Mouse (Mus musculus) spleen, adult 12 weeks (tissue): Measurements from ENCODE around the gene Cwf19l1.
A peak's percentile ranks its signal among the peaks of the same experiment; 100 is the strongest.
"Not testable (repeated sequence)": the region's sequence is repeated elsewhere in the genome, so short reads cannot be mapped to it uniquely, and the experiment has no call there.

ENCODE experiments used
- DNase-seq: peaks from one replicate; pipeline ENCODE4 v3.0.0; 2022; ENCODE audit warnings: low spot score

The Cwf19l1 gene

DNA sequence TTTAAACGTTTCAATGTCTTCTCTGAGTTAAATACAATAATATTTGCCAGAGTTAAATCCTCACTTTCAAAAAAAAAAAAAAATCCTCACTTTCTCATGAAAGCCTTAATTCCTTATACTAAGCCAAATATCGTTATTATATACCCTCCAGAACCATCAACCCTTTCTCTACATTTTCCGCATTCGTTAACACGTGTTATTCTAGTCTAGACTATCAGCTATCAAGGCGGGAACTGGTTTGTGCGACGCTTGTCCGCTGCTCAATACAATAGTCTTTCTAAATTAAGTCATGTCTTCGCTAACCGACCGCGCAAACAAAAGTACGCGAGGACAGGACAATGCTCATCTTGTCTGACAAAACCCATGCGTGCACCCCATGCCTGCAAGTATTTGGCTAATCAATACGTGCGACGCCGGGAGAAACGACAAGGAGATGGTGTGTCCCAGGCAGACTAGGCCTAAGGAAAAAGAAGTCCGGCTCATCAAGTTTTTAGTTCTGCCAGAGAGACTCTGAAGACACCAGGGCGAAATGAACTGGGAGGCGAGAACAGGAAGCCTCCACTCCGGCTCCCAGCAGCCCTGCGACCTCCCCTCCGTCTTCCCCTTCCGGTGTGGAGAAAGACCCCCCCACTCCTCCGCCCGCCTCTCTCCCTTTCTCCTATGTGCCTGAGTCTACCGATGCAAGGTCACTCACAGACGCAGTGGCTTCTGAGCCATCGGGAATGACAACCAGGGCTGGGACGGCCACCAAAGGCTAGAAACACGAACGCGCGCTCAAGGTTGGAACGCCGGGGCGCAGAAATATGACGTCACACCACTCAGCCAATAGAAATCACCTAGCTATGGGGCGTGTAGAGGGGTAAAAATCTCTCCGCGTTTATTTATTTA lies at the start of gene Cwf19l1:
Cwf19l1 (minus strand) TSS at position 805 of the 888 bp plus-strand sequence.
- peak; percentile 68 for DNase-seq

DNA sequence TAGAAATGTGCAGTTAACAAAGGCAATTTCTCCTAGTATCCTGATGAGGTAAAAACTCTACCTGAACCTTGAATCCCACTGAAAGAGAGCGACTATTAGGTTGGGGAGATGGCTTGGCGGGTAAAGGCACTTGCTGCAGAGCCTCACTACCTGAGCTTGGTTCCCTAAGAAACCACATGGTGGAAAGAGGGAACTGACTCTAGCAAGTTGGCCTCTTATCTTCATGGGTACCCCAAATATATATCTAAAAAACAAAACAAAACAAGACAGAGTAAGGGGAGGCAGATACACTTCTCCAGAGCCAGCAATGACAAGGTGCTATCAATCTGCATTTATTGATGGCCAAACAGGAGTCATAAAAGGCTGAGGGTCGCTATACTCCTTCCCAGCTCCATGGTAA lies 48.3 kb upstream of the Cwf19l1 start:
- no peak for DNase-seq

DNA sequence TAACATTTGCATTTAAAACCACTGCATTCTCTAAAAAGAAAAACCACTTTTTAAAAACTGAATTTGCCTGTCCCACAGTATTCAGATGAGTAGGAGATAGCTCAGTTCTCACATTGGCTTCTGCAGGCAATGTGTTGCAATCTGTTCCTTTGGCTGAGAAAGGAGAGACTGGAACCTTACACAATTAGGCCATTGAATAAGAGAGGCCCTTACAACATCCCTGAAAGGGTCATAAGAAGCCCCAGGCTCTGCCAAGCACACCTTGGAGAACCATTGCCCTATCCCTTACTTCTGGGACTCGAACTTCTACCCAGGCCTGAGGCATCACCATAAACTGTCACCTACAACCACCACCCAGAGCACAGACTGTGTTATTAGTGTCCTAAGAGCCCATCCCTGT lies 44.8 kb upstream of the Cwf19l1 start:
- no peak for DNase-seq

DNA sequence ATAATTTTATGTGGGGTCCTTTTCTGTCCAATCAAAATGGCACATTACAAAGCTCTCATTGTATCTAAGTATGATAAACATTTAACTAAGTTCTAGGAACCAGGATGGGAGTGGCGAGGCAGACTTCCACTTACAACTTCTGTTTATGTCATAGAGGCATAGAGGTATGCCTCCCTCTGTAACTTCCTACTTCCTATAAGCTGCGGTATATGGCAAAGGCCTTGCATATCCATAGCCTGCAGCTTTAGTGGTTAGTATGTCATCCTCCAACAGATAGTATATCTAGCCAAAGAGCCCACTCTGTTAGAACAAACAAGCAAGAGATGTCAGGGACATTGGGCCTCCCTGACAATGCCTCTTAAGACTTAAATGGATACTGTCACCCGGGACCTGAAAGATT lies 41.1 kb upstream of the Cwf19l1 start:
- no peak for DNase-seq

DNA sequence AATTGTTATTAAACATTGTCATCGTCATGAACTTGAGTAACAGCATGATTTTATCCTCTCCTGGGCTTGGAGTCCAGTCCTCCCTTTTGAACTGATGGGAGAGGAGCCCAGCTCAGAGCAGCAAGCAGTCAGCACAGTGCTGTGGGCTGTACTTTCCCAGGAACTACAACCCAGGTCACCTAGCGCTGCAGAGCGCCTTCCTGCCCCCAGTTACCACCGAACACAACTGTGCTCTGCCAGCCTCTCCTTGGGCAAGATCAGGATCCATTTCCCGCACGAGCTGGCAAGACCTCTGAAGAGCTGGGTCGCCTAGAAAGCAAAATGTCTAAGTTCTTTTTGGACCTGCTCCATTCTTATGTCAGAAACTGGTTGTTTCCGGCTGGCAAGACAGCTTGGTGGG lies 39.2 kb upstream of the Cwf19l1 start:
- no peak for DNase-seq

DNA sequence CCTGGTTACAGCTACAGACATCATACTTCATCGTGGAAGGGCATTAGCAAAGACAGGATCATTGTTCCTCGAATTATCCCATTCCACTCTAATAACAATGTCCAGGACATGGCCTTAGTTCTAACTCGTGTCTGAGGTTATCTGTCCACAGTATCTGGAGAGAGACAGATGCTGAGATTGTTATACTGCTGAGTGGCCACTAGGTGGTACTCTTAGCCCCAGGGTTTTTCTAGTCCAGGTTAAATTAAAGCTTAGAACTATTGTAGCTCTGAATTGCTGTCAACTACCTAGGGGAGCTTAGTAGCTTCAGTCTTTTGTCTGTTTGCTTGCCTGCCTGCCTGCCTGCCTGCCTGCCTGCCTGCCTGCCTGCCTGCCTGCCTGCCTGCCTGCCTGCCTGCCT lies 25.8 kb upstream of the Cwf19l1 start:
- DNase-seq = no peak

DNA sequence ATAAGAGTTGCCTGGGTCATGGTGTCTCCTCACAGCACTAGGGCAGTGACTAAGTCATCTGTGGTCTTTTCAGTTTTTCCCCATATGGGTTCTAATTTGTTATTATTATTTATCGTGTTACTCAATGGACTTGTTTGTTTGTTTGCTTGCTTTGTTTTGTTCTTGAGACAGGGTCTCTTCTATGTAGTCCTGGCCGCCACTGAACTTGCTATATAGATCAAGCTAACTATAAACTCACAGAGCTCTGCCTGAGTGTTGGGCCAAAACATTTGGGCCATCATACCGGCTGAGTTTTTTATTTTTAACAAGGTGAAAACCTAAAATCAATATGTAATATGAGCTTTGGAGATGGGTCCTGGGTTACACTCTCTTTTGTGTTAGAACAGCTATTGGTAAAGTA lies 23.7 kb upstream of the Cwf19l1 start:
- DNase-seq = no peak

DNA sequence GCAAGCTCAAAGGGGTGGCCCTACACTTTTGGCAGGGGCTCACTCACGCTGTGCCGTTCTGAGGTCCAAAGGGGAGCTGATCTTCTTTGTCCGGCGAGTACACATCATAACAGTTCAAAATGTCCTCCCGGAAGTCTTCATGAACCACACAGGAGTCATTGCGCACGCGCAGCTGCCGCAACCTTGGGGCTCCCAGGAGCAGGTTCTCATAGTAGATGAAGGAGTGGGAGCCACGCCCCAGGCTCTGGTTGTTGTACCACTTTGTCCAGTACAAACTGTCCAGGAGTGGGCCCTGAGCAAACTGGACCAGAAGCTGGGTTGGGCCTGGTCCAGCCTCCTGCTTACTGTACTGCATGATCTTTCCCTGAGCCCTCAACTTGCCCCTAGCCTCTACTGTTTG lies 21.3 kb upstream of the Cwf19l1 start:
- no peak for DNase-seq

DNA sequence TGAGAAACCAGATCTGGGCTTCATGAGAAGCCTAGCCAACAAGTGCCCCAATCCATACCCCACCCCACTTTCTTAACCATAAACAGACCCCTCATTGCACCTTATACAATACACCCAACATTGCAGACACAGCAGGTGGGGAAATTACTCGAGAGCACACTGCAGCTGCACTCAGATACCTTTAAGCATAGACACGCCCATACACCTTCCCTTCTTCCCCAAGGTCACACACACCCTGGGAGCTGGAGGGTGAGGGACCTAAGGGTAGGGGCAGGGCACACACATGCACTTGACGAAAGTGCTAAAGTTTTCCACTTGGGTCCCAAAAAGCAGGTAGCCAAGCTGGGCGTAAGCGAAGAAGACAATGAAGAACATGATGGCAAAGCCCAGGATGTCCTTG lies 18.1 kb upstream of the Cwf19l1 start:
- DNase-seq = no peak

DNA sequence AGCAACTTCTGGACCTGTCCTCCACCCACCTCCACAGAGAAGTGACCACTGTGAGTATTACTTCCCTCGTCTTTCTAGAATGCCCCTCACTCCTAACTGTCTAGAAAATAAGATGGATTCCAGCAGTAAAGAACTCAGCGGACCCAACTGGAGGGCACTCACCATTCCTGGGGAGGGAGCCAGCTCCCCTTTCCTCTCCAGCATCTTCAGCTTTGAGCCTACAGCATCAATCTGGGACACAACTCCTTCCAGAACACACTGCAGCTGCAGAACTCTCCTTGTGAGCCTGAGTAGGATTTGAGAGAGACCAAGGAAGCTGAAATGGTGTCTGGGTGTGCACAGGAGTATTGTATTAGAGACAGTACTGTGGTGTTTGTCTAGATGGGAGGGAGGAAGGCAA lies 13.3 kb upstream of the Cwf19l1 start:
- no peak for DNase-seq

DNA sequence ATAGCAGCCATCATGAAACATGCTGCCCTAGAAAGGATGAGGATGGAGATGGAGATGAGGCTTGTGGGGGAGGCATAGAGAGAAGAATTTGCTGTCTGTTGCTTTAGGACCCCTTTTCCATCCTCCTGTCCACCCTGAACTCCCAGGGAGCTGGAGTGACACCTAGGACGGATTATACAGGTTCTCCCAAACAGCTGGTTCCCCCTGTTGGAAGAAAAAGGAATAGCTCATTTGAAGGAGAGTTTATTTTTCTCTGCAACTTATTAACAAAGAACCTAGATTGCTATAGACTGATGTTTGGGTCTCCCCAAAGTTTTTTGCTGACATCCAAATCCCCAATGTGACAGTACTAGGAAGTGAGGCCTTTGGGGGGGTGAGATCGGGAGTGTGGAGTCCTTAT lies 12.7 kb upstream of the Cwf19l1 start:
- no peak for DNase-seq

DNA sequence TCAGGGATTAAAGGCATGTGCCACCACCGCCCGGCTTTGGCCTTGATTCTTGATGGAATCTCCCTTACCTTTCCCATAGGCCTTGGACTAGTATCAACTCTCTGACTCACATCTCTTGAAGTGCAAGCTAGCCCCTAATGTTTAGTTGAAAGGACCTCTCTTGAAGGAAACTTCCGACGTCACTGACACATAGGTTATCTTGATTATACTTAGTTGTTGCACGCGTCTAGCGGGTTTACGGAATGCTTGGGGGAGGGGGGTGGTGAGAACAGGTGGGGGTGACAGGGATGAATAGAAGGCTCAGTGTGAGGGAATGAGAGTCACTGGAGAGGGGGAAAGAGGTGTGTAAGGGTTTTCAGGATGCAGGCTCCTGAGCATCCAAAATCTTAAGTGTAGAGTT lies 11.3 kb upstream of the Cwf19l1 start:
- DNase-seq = no peak

DNA sequence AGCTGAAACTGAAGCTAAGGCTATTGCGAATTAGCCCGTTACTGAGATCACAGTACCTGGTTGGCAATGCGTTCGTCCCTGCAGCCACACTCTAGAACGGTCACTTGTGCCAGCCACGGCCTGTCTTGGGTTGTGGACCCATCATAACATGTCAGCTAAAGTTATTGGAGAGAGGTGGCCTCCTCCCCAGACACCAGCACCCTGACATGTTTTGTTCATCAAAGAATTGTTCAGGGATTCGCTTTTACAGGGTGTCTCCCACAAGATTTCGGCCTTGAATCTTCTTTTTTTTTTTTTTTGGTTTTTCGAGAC lies 10.8 kb upstream of the Cwf19l1 start:
- no peak for DNase-seq

DNA sequence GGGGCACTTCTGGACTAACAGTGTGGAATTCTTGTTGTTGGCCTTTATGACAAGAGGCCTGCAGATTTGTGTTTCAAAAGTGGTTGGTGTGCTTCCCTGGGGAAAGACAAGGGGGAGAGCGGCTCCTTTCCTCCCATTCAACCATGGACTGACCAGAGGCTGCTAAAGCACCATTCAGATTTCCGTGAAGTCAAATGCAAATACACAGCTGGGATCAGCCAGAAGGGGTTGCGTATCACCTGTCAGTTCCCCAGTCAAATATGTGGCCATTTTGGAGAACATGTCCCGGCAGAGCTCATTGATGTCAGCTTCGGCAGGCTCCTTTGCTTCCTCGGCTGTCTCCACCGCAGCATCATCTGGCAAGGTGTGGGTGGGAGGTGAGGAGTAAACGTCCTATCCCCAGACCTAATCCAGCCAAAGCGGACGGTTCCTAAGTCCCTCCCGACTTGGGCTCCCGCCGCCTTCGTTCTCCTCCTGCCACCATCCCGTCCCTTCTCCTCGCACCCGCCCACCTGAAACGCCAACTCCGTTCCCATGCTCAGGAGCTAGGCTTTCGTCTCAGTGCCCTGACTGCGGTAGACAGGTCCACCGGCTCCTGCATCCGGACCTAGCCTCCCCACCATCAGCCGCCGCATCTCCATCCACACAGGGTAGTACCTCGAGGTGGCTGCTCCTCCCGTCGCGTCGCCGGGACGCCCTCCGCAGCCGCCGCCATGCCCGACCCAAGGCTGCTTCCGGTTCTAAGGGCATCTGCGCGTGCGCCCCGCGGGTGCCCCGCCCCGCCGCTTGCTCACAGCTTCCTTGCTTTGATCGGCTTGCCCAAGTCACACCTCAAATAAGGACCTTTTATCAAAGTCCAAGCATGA lies 10.3 kb upstream of the Cwf19l1 start, which contains the start of gene Bloc1s2:
Bloc1s2 (minus strand) TSS at position 745 of the 866 bp plus-strand sequence.
- peak; percentile 83 for DNase-seq

DNA sequence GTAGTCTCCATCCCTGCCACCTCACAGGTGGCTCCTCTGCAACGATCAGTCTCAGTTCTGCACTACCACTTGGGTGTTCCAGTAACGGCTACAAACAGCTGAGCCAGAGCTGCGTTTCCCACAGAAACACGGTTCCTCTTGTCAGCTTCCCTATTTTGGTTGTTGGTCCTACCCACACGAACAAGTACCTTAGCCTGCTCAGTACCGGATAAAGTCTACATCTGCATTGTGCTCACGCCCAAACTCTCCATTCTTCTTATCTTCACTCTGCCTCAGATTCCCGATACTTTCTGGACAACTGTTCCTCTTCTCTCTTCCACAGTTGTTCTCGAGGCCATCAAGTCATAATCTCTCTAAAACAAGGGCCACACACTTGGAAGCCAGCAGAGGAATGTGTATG lies 8.7 kb upstream of the Cwf19l1 start:
- no peak for DNase-seq

DNA sequence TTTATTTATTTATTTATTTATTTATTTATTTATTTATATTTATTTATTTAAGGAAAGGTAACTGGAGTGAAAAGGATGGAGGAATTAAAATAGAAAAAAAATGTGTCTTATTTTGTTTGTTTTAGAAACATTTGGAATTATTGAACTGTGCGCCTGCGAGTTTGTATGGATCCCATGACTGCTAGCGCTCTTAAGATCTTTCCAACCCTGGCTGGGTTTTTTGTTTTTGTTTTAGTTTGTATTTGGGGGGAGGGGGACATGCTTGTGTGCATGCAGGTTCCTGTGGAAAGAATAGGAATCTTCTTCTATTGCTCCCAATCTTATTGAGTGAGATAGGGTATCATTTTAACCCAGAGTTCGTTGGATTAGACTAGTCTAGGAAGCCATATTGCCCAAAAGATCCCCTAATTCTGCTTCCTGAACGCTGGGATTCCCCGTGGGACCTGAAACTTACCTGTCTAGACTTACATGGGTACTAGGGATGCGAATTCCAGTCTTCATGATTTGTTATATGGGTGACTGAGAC lies 347 bp upstream of the Cwf19l1 start:
- no peak for DNase-seq

DNA sequence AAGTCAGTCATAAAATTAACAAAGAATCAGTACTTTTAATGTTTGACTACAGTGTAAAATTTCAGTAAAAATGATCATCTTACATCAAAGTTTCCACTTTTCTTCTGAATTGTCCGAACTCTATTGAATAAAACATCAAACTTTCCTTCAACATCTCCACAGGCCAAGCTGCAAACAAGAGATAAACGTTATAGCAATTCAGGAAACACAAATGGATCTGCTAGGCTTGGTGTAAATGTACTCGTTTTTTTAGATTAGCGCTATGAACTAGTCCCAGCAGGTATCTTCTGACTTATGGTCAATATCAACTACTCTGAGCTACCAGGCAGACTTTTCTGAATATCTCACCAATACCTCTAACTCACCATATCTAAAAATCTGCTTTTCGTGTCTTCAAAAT lies 2.8 kb downstream of the Cwf19l1 start:
- DNase-seq = no peak

DNA sequence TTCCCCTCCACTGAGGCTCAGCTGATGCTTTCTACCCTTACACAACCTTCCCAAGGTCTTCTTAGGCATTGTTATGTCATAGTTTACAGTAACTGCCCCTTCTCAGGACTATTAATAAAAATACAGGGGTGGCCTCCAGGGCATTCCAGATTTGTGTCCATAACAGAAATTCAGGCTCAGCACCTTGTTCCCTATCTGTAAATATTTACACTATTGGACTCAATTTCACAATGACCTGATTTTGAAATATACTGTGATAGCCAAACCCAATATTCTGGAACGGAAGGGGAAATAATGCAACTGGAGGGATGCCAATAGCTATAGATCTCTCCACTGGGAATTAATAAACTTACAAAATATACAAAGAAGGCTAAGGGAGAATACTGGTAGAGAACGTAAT lies 7.1 kb downstream of the Cwf19l1 start:
- no peak for DNase-seq

DNA sequence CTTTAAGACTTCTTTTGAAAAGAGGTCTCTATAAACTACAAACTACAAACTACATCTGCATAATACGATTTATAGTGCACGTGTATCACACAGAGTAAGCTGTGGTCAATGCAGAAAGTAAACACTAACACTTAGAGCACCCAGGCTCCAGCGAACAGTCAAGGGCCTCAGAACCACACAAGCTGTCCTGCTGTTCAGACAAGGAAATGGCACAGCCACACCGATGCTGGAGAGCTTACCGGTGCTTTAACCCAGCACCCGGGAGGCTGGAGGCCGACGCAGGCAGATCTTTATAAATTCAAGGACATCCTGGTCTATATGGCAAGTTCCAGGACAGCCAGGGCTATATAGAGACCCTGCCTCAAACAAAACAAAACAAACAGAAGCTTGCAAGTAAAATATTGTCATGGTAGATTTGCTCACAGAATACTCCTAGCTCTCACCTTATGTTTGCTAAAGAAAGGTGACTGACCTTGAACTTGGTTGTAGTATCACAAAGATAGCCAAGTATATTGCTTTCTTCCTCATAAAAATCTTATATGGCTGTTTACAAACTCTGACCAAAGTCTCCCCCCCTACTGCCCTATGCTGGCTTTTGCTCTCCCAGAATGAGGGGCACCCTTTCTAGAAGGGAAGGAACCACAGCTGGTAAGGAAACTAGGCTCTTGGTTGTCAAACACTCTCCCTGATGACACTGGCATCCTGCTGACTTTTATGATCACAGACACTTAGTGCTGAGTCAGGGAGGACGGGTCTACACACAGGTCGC lies 7.8 kb downstream of the Cwf19l1 start:
- no peak for DNase-seq

DNA sequence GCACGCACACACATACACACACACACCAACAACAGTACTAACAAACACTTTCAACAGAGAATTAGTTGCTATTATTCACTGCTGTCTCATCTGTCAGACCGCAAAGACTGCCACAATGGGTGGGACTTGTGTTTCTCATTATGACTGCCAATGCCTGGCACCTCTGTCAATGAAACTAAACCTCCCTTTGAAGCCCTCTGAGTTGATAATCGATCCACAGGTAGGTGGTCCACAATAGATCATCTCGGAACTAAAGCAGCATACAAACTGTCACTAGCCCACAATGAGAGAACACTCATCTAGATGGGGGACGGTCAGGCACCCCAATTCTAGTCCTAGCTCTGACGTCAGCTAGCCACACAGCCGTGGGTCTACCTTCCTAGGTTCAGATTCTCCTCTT lies 14.5 kb downstream of the Cwf19l1 start:
- DNase-seq = no peak

DNA sequence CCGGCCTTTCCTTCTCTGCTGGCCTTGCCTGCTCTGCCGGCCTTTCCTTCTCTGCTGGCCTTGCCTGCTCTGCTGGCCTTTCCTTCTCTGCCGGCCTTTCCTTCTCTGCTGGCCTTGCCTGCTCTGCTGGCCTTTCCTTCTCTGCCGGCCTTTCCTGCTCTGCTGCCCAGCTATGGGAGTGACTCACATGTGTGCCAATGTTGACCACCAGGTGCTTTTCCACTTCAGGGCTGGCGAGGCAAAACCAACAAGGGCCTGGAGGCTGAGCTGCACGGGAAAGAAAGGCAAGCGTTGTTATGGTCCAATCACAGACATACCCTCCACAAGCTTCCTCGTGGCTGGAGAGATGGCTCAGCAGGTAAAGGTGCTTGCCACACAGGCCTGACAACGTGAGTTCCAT lies 15.0 kb downstream of the Cwf19l1 start:
- DNase-seq = not testable (repeated sequence)

DNA sequence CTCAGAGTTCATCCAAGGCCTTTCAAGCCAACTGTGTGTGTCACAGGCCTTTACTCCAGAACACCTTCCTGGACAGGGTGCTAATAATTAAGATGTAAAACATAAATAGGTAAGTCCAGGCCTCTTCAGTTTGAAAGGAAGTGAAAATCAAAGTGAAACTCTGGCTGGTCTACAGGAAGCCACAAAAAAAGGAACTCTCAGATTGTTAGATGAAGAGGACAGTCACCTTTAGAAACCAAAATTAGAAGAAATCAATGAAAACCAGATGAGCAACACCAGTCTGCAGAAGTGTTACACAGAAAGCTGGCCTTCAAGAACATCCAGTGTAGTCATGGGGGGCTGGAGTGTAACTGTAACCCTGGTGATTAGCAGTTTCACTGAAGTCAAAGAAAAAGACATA lies 17.9 kb downstream of the Cwf19l1 start:
- no peak for DNase-seq
